Comparison of ENCODE assay signal across 8 mouse cellular contexts in the genomic region with DNA sequence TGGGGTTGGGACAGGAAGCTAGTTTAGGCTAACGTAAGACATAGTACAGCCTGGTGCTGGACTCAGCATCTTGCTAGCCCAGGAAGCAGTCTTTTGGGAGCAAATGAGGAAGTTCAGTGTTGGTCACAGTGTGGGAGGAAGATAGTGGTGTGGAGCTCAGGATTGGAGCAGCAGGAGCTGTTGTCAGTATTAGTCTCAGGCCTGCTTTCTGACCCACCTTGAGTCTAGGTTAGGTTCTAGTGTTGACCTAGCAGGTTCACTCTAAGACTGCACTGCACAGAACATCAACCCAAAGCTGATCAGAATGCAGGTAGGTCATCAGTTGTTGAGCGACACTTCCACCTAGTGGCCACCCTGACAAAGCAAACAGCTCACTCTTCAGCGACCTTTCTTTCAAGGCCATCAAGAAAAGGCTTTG. TPM values are rescaled to one million over a fixed set of nuclear protein-coding genes. Genes with fewer than 3 reads are reported as not detected.
DNase-seq lines count a peak whose midpoint lies in the region; ATAC-seq and TF ChIP-seq lines count a peak whose summit lies in the region.

No protein-coding gene starts in this region.

- 44% methylated on average over 3 of the region's 3 CpGs for WGBS in embryonic facial prominence, embryonic 14.5 days
- 42% methylated on average over 3 of the region's 3 CpGs for WGBS in hindbrain, postnatal 0 days
- WGBS in liver, embryonic 13.5 days (ENCODE audit: insufficient replicate concordance): 19% methylated on average over 3 of the region's 3 CpGs
- WGBS in neural tube, embryonic 11.5 days: 51% methylated on average over 3 of the region's 3 CpGs

- no peak overlapping the region for H3K27ac ChIP-seq in embryonic facial prominence, embryonic 14.5 days (replicated peaks; ENCODE audit: low read depth, low read length)
- H3K27ac ChIP-seq in hindbrain, postnatal 0 days: no peak overlapping the region
- H3K27ac ChIP-seq in liver, embryonic 13.5 days: peak overlapping the region; percentile 98
- no peak overlapping the region for H3K27ac ChIP-seq in neural tube, embryonic 11.5 days (ENCODE audit: low read depth, low read length)

- H3K36me3 ChIP-seq in embryonic facial prominence, embryonic 14.5 days (ENCODE audit: control insufficient read depth, insufficient read depth, low read length): peaks cover 62% of the 10 kb centered on the region
- H3K36me3 ChIP-seq in hindbrain, postnatal 0 days (ENCODE audit: insufficient read depth, low read length): peaks cover 54% of the 10 kb centered on the region
- peaks cover 76% of the 10 kb centered on the region for H3K36me3 ChIP-seq in liver, embryonic 13.5 days
- peaks cover 41% of the 10 kb centered on the region for H3K36me3 ChIP-seq in neural tube, embryonic 11.5 days (ENCODE audit: control insufficient read depth, insufficient read depth, low read length)

- no peaks in the 10 kb centered on the region for H3K9me3 ChIP-seq in embryonic facial prominence, embryonic 14.5 days (ENCODE audit: control insufficient read depth, low read length)
- H3K9me3 ChIP-seq in hindbrain, postnatal 0 days (ENCODE audit: low read length): no peaks in the 10 kb centered on the region
- H3K9me3 ChIP-seq in liver, embryonic 13.5 days (replicated peaks): no peaks in the 10 kb centered on the region
- no peaks in the 10 kb centered on the region for H3K9me3 ChIP-seq in neural tube, embryonic 11.5 days (ENCODE audit: control insufficient read depth, low read length)

- TF ChIP-seq CTCF in hindbrain, postnatal 0 days (IDR thresholded peaks at IDR 0.05; ENCODE audit: low read depth): peak; percentile 85

- no peak overlapping the region for H3K9ac ChIP-seq in embryonic facial prominence, embryonic 14.5 days (ENCODE audit: low read depth, low read length)
- no peak overlapping the region for H3K9ac ChIP-seq in hindbrain, postnatal 0 days (replicated peaks; ENCODE audit: low read length)
- peak overlapping the region; percentile 92 for H3K9ac ChIP-seq in liver, embryonic 13.5 days
- no peak overlapping the region for H3K9ac ChIP-seq in neural tube, embryonic 11.5 days (ENCODE audit: low read length)

- H3K4me3 ChIP-seq in embryonic facial prominence, embryonic 14.5 days (ENCODE audit: low read depth, low read length): no peak overlapping the region
- no peak overlapping the region for H3K4me3 ChIP-seq in hindbrain, postnatal 0 days (ENCODE audit: low read length)
- H3K4me3 ChIP-seq in liver, embryonic 13.5 days (replicated peaks): peak overlapping the region; percentile 74
- no peak overlapping the region for H3K4me3 ChIP-seq in neural tube, embryonic 11.5 days (ENCODE audit: low read depth, low read length)

- no peaks in the 10 kb centered on the region for H3K27me3 ChIP-seq in embryonic facial prominence, embryonic 14.5 days (replicated peaks; ENCODE audit: control insufficient read depth, insufficient read depth, low read length)
- no peaks in the 10 kb centered on the region for H3K27me3 ChIP-seq in hindbrain, postnatal 0 days (ENCODE audit: insufficient read depth, low read length)
- no peaks in the 10 kb centered on the region for H3K27me3 ChIP-seq in liver, embryonic 13.5 days
- no peaks in the 10 kb centered on the region for H3K27me3 ChIP-seq in neural tube, embryonic 11.5 days (ENCODE audit: control insufficient read depth, insufficient read depth, low read length)

- H3K4me1 ChIP-seq in embryonic facial prominence, embryonic 14.5 days (ENCODE audit: control insufficient read depth, insufficient read depth, low read length): no peaks in the 10 kb centered on the region
- no peaks in the 10 kb centered on the region for H3K4me1 ChIP-seq in hindbrain, postnatal 0 days (ENCODE audit: insufficient read depth, low read length)
- peaks cover 53% of the 10 kb centered on the region for H3K4me1 ChIP-seq in liver, embryonic 13.5 days (replicated peaks)
- H3K4me1 ChIP-seq in neural tube, embryonic 11.5 days (ENCODE audit: control insufficient read depth, insufficient read depth, low read length): no peaks in the 10 kb centered on the region

- no peak for DNase-seq in frontal cortex, postnatal 10 days (ENCODE audit: low spot score in 2 of 2)
- peak; percentile 60 for DNase-seq in adrenal gland, adult 8-10 months
- peak; percentile 61 for DNase-seq in embryonic facial prominence, embryonic 14.5 days (ENCODE audit: low spot score)
- peak; percentile 73 for DNase-seq in hindbrain, postnatal 0 days (ENCODE audit: low spot score)
- DNase-seq in liver, embryonic 13.5 days: peak; percentile 54
- DNase-seq in neural tube, embryonic 11.5 days (ENCODE audit: low spot score): peak; percentile 53
- peak; percentile 84 for DNase-seq in thymus, postnatal 4 days

- H3K4me2 ChIP-seq in embryonic facial prominence, embryonic 14.5 days (ENCODE audit: low read depth, low read length): no peak overlapping the region
- H3K4me2 ChIP-seq in hindbrain, postnatal 0 days (ENCODE audit: low read depth, low read length): no peak overlapping the region
- H3K4me2 ChIP-seq in liver, embryonic 13.5 days: peak overlapping the region; percentile 89
- no peak overlapping the region for H3K4me2 ChIP-seq in neural tube, embryonic 11.5 days (ENCODE audit: low read depth)

- ATAC-seq in frontal cortex, adult (ENCODE audit: low TSS enrichment): peak; percentile 65
- ATAC-seq in embryonic facial prominence, embryonic 14.5 days (ENCODE audit: low read depth): peak; percentile 73
- peak; percentile 56; the same call in 1 of the 2 replicates for ATAC-seq in hindbrain, postnatal 0 days
- no peak for ATAC-seq in liver, embryonic 13.5 days (ENCODE audit: low read depth)
- no peak for ATAC-seq in neural tube, embryonic 11.5 days (ENCODE audit: insufficient read depth, low FRiP score, low TSS enrichment)

RNA-seq across cellular contexts. Expression of gene Fermt3, which starts 1.0 kb away (rescaled TPM):
- total RNA-seq in adrenal gland, adult 8-10 months (2022): 10 to 100 TPM in 2 of 4 experiments, 1 to 10 TPM in 2; 6.4 to 10.8 (median 8.8) TPM
- 10.4 and 10.8 TPM in 2 replicates for polyA plus RNA-seq in embryonic facial prominence, embryonic 14.5 days (2014; fragmentation: Nextera tagmentation; extraction: Ambion mirVana)
- total RNA-seq in hindbrain, postnatal 0 days (2014; rRNA removed): 4.0 and 7.5 TPM in 2 replicates
- polyA plus RNA-seq in hindbrain, postnatal 0 days (2015; fragmentation: Nextera tagmentation; extraction: Ambion mirVana): 3.5 and 4.0 TPM in 2 replicates
- 106 and 107 TPM in 2 replicates for polyA plus RNA-seq in liver, embryonic 13.5 days (2015; fragmentation: Nextera tagmentation; extraction: Ambion mirVana)
- polyA plus RNA-seq in neural tube, embryonic 11.5 days (2014; fragmentation: Nextera tagmentation; extraction: Ambion mirVana): 8.8 and 9.5 TPM in 2 replicates

RNA-seq across cellular contexts. Expression of gene Stip1, which starts 19.5 kb away (rescaled TPM):
- 100 to 1,000 TPM; 129 to 273 (median 162) TPM for total RNA-seq in adrenal gland, adult 8-10 months (2022)
- 216 and 228 TPM in 2 replicates for polyA plus RNA-seq in embryonic facial prominence, embryonic 14.5 days (2014; fragmentation: Nextera tagmentation; extraction: Ambion mirVana)
- 87.3 and 89.0 TPM in 2 replicates for total RNA-seq in hindbrain, postnatal 0 days (2014; rRNA removed)
- polyA plus RNA-seq in hindbrain, postnatal 0 days (2015; fragmentation: Nextera tagmentation; extraction: Ambion mirVana): 146 and 151 TPM in 2 replicates
- polyA plus RNA-seq in liver, embryonic 13.5 days (2015; fragmentation: Nextera tagmentation; extraction: Ambion mirVana): 158 and 201 TPM in 2 replicates
- 423 and 425 TPM in 2 replicates for polyA plus RNA-seq in neural tube, embryonic 11.5 days (2014; fragmentation: Nextera tagmentation; extraction: Ambion mirVana)

RNA-seq across cellular contexts. Expression of gene Trpt1, which starts 24.3 kb away (rescaled TPM):
- total RNA-seq in adrenal gland, adult 8-10 months (2022): 10 to 100 TPM; 11.0 to 18.6 (median 15.0) TPM
- 10.1 and 13.4 TPM in 2 replicates for polyA plus RNA-seq in embryonic facial prominence, embryonic 14.5 days (2014; fragmentation: Nextera tagmentation; extraction: Ambion mirVana)
- 31.1 and 33.0 TPM in 2 replicates for total RNA-seq in hindbrain, postnatal 0 days (2014; rRNA removed)
- 22.9 and 23.5 TPM in 2 replicates for polyA plus RNA-seq in hindbrain, postnatal 0 days (2015; fragmentation: Nextera tagmentation; extraction: Ambion mirVana)
- 2.1 and 2.3 TPM in 2 replicates for polyA plus RNA-seq in liver, embryonic 13.5 days (2015; fragmentation: Nextera tagmentation; extraction: Ambion mirVana)
- 9.7 and 12.1 TPM in 2 replicates for polyA plus RNA-seq in neural tube, embryonic 11.5 days (2014; fragmentation: Nextera tagmentation; extraction: Ambion mirVana)

RNA-seq across cellular contexts. Expression of gene Nudt22, which starts 24.3 kb away (rescaled TPM):
- total RNA-seq in adrenal gland, adult 8-10 months (2022): 10 to 100 TPM; 36.6 to 56.0 (median 48.7) TPM
- 21.9 and 22.9 TPM in 2 replicates for polyA plus RNA-seq in embryonic facial prominence, embryonic 14.5 days (2014; fragmentation: Nextera tagmentation; extraction: Ambion mirVana)
- total RNA-seq in hindbrain, postnatal 0 days (2014; rRNA removed): 17.4 and 19.7 TPM in 2 replicates
- 20.8 and 23.1 TPM in 2 replicates for polyA plus RNA-seq in hindbrain, postnatal 0 days (2015; fragmentation: Nextera tagmentation; extraction: Ambion mirVana)
- 10.7 and 11.1 TPM in 2 replicates for polyA plus RNA-seq in liver, embryonic 13.5 days (2015; fragmentation: Nextera tagmentation; extraction: Ambion mirVana)
- polyA plus RNA-seq in neural tube, embryonic 11.5 days (2014; fragmentation: Nextera tagmentation; extraction: Ambion mirVana): 19.6 and 20.5 TPM in 2 replicates

RNA-seq across cellular contexts. Expression of gene Dnajc4, which starts 27.9 kb away (rescaled TPM):
- total RNA-seq in adrenal gland, adult 8-10 months (2022): 10 to 100 TPM; 38.4 to 55.9 (median 43.3) TPM
- polyA plus RNA-seq in embryonic facial prominence, embryonic 14.5 days (2014; fragmentation: Nextera tagmentation; extraction: Ambion mirVana): 21.7 and 22.1 TPM in 2 replicates
- 13.5 and 28.3 TPM in 2 replicates for total RNA-seq in hindbrain, postnatal 0 days (2014; rRNA removed)
- polyA plus RNA-seq in hindbrain, postnatal 0 days (2015; fragmentation: Nextera tagmentation; extraction: Ambion mirVana): 25.6 and 29.5 TPM in 2 replicates
- polyA plus RNA-seq in liver, embryonic 13.5 days (2015; fragmentation: Nextera tagmentation; extraction: Ambion mirVana): 9.8 and 11.8 TPM in 2 replicates
- polyA plus RNA-seq in neural tube, embryonic 11.5 days (2014; fragmentation: Nextera tagmentation; extraction: Ambion mirVana): 16.2 and 17.3 TPM in 2 replicates

Comparison
In these comparisons a context has a peak if more than half of its experiments do, and no peak if none do; other contexts are left out.
1. ATAC-seq: peak in frontal cortex, adult (single experiment), embryonic facial prominence, embryonic 14.5 days (single experiment) and hindbrain, postnatal 0 days (single experiment); none in liver, embryonic 13.5 days (single experiment) and neural tube, embryonic 11.5 days (single experiment).
2. DNase-seq: peak in adrenal gland, adult 8-10 months (single experiment), embryonic facial prominence, embryonic 14.5 days (single experiment), hindbrain, postnatal 0 days (single experiment), liver, embryonic 13.5 days (single experiment), neural tube, embryonic 11.5 days (single experiment) and thymus, postnatal 4 days (single experiment); none in frontal cortex, postnatal 10 days (0 of 2).